Mouse (Mus musculus) gastrocnemius, postnatal 36 days (tissue): ENCODE results near the gene Slc5a6. TPM values are rescaled to one million over a fixed set of nuclear protein-coding genes. Genes with fewer than 3 reads are reported as not detected.

Experiments
- DNase-seq, 2 experiments: peaks; one replicate each; pipeline ENCODE4 v3.0.0; 2022
- intact Hi-C: fragments of 180-260 bp; cut with DNase I; formaldehyde crosslinking; loops from one replicate; pipeline ENCODE4 v1.15.1; 2025
- total RNA-seq, 2 experiments: library from RNA; stranded (reverse); gene quantifications; 2 replicates each; pipeline ENCODE4 v1.2.3; 2021

Slc5a6 gene
- total RNA-seq, 2 experiments from 2014 or later = 2.5 to 3.8 TPM

- intact Hi-C loops = no loop called here
- DNase-seq = no peak
Measured at GRCm38 (mm10) chr5:31012737-31013136, 36.0 kb downstream of the Slc5a6 start.

GRCm38 (mm10) chr5:31004184-31004583 is 44.5 kb downstream of the Slc5a6 start:
- DNase-seq = peak; percentile 85 to 86
- intact Hi-C loops = loop anchor here (2.0 kb wide), 1 partner anchor 73 kb away; no protein-coding TSS in a partner anchor

- intact Hi-C loops = no loop called here
- no peak for DNase-seq
Measured at GRCm38 (mm10) chr5:31001560-31001959, 47.2 kb downstream of the Slc5a6 start.

GRCm38 (mm10) chr5:31000993-31001392 is 47.7 kb downstream of the Slc5a6 start:
- intact Hi-C loops = no loop called here

GRCm38 (mm10) chr5:31000122-31000521 is 48.6 kb downstream of the Slc5a6 start:
- intact Hi-C loops = no loop called here
- DNase-seq = no peak

More at GRCm38 (mm10) chr5:31000993-31001392, 47.7 kb downstream of the Slc5a6 start:
- DNase-seq = no peak

- intact Hi-C loops = loop anchor here (2.0 kb wide), 1 partner anchor 71 kb away; no protein-coding TSS in a partner anchor
- DNase-seq = no peak
Measured at GRCm38 (mm10) chr5:30999324-30999723, 49.4 kb downstream of the Slc5a6 start.

- intact Hi-C loops = loop anchor here (2.0 kb wide), 1 partner anchor 70 kb away; no protein-coding TSS in a partner anchor
Measured at GRCm38 (mm10) chr5:30998306-30998705, 50.4 kb downstream of the Slc5a6 start.

GRCm38 (mm10) chr5:30994910-30995635 is 53.7 kb downstream of the Slc5a6 start:
- no peak for DNase-seq
- intact Hi-C loops = no loop called here

More at GRCm38 (mm10) chr5:30998306-30998705, 50.4 kb downstream of the Slc5a6 start:
- DNase-seq = peak; percentile 19 to 21

GRCm38 (mm10) chr5:30994074-30994473 is 54.6 kb downstream of the Slc5a6 start:
- intact Hi-C loops = no loop called here
- no peak for DNase-seq

- intact Hi-C loops = no loop called here
- no peak for DNase-seq
Measured at GRCm38 (mm10) chr5:30992980-30993676, 55.6 kb downstream of the Slc5a6 start.

Other genes with a start within 250 kb of the Slc5a6 start
- 10 to 100 TPM; 63.1 to 68.1 TPM for gene Mapre3, start 234.3 kb downstream of the Slc5a6 start, total RNA-seq
- 10 to 100 TPM; 25.0 to 31.5 TPM for gene Tmem214, start 180.9 kb downstream of the Slc5a6 start, total RNA-seq
- 1 to 10 TPM; 1.6 to 3.0 TPM for gene Agbl5, start 160.2 kb downstream of the Slc5a6 start, total RNA-seq
- gene Ost4, start 141.1 kb downstream of the Slc5a6 start, total RNA-seq = 10 to 100 TPM; 94.1 to 99.6 TPM
- 1 to 10 TPM; 4.8 to 7.0 TPM for gene Emilin1, start 135.5 kb downstream of the Slc5a6 start, total RNA-seq
- 10 to 100 TPM; 27.1 to 30.3 TPM for gene Khk, start 127.5 kb downstream of the Slc5a6 start, total RNA-seq
- gene Cgref1, start 103.3 kb downstream of the Slc5a6 start, total RNA-seq = 1 to 10 TPM; 2.5 TPM
- 10 to 100 TPM; 76.7 to 86.2 TPM for gene Preb, start 88.6 kb downstream of the Slc5a6 start, total RNA-seq
- gene Tcf23, start 80.3 kb downstream of the Slc5a6 start, total RNA-seq = under 1 TPM; 0.15 to 0.32 TPM
- 10 to 100 TPM; 42.4 to 43.6 TPM for gene Atraid, start 612 bp downstream of the Slc5a6 start, total RNA-seq
- gene Cad, start 5.9 kb upstream of the Slc5a6 start, total RNA-seq = 10 to 100 TPM; 21.3 to 21.7 TPM
- not detected for gene Dnajc5g, start 57.4 kb upstream of the Slc5a6 start, total RNA-seq
- gene Slc30a3, start 59.3 kb upstream of the Slc5a6 start, total RNA-seq = not detected
- gene Trim54, start 67.8 kb upstream of the Slc5a6 start, total RNA-seq = 100 to 1,000 TPM; 349 to 367 TPM
- not detected for gene Ucn, start 89.9 kb upstream of the Slc5a6 start, total RNA-seq
- 10 to 100 TPM; 19.1 to 23.9 TPM for gene Mpv17, start 105.3 kb upstream of the Slc5a6 start, total RNA-seq
- gene Gm29609, start 131.0 kb upstream of the Slc5a6 start, total RNA-seq = 1 to 10 TPM in 1 of 2 experiments, under 1 TPM in 1; 0.59 to 1.7 TPM
- 10 to 100 TPM; 17.8 to 20.8 TPM for gene Gtf3c2, start 131.2 kb upstream of the Slc5a6 start, total RNA-seq
- 10 to 100 TPM; 28.1 to 29.7 TPM for gene Snx17, start 144.3 kb upstream of the Slc5a6 start, total RNA-seq
- 10 to 100 TPM; 44.1 to 52.9 TPM for gene Eif2b4, start 144.5 kb upstream of the Slc5a6 start, total RNA-seq
- 1 to 10 TPM; 5.1 to 5.8 TPM for gene Zfp513, start 153.4 kb upstream of the Slc5a6 start, total RNA-seq
- gene Ppm1g, start 171.8 kb upstream of the Slc5a6 start, total RNA-seq = 10 to 100 TPM; 33.9 to 47.2 TPM
- 10 to 100 TPM; 51.1 to 60.0 TPM for gene Nrbp1, start 191.9 kb upstream of the Slc5a6 start, total RNA-seq
- gene Gm9970, start 192.3 kb upstream of the Slc5a6 start, total RNA-seq = not detected
- gene Krtcap3, start 202.8 kb upstream of the Slc5a6 start, total RNA-seq = 1 to 10 TPM in 1 of 2 experiments, under 1 TPM in 1; 0.81 to 1.6 TPM
- gene Ift172, start 242.2 kb upstream of the Slc5a6 start, total RNA-seq = 10 to 100 TPM; 20.3 to 26.3 TPM
- 1 to 10 TPM in 1 of 2 experiments, under 1 TPM in 1; 0.74 to 1.3 TPM for gene Fndc4, start 247.2 kb upstream of the Slc5a6 start, total RNA-seq
- not detected for gene Gckr, start 248.5 kb upstream of the Slc5a6 start, total RNA-seq